Mouse (Mus musculus): Measurements from ENCODE around the gene Zbtb33.
"Not testable (repeated sequence)": the region's sequence is repeated elsewhere in the genome, so short reads cannot be mapped to it uniquely, and the experiment has no call there.

Gene Zbtb33

DNA sequence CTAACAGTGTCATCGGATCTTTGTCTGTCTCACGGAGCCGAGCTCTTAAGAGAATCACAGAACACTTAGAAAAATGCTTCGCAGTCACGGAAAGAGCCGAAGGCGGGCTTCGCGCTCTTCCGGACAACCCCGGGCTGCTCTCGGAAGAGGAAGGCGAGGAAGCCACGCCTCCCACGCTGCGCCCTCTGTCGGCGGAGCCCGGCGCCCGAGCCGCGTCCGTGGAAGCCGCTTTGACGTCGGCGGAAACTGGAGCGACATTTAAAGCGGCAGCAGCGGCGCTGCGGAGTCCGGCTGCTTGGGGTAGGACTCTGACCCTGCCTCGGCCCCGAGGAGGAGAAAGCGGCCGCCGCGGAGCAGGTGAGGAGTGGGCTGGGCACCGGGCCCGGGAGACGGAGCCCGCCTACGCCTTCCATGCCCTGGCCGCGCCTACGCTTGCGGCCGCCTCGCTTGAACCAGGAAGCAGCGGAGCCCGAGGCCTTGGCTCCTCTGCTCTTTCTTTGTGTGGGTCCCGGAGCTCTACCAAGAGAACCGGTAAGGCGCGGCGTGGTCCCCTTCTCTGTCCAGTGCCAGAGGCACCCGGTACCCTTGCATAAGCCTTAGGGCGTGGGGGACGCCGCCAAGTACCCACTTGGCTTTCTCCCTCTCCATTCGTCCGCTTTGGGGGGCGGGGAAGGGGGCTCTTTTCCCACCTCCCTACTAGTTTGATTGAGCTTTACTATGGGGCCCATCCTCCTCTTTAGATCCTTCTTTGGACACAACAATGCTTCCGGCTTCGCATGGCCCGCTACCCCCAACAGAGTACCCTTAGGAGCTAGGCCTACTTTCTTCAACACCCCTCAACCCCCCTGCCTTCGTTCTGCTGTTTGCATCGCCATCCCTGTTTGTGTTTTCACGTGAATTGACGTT lies at the start of gene Zbtb33:
Gene Zbtb33 (plus strand): TSS at position 242 of the 906 bp plus-strand sequence.
- DNase-seq, result peak; percentile 88

GRCm38 (mm10) chrX:38159097-38159496 lies 30.5 kb upstream of the Zbtb33 start:
- no peak for DNase-seq

DNA sequence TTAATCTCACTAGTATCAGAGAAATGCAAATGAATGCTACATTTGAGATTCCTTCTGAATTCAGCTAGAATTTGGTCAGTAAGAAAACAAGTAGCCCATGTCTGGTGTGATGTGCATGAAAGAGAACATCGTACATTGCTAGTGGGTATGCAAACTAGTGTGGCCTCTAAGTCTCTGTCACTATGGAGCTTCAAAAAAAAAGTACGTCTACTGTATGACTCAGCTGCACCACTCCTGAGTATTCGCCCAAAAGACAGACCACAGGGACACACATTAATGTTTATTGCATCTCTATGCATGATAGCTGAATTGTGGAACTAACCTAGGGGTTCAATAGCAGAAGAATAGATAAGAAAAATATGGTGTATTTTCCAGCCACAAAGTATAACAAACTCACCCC lies 24.3 kb upstream of the Zbtb33 start:
- no peak for DNase-seq

DNA sequence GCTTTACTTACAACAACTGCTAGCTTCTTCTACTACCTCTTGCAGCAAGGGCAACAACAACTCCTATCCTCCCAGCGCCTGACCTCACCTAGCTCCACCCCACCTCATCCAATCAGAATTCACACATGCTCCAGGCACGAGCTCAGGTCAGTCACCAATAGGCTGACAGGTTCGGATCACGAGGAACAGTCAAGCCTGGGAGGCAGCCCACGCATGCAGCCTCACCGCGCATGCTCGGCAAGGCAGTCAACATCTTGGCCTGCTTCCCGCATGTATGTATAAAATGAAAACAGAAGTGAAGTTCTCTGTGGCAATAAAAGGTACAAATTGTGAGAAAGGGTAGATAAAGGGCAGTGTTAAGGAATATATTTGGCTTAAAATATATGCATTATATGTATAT lies 23.5 kb upstream of the Zbtb33 start:
- no peak for DNase-seq

- no peak for DNase-seq
These were observed 23.0 kb upstream of the Zbtb33 start for GRCm38 (mm10) chrX:38166592-38166991.

DNA sequence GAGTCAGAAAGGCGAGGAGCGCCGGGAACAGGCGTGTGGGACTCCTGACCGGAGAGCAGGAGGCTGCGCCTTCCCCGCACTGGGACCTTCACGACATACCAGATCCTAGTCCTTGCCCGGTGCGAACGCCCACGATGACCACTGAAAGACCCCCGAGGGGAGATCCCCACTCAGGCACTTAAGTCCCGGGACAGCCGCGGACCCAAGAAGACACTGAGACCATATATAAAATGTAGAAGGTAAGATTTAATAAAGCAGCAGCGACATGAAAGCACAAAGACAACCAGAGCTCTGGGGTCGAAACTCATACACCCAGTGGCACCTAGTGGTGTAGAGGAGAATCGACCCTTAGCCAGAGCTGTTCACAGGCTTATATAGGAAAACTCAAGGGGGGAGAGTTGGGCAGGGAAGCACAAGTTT lies 9.7 kb upstream of the Zbtb33 start:
- not testable (repeated sequence) for DNase-seq

- no peak for DNase-seq
These were observed 8.7 kb upstream of the Zbtb33 start for GRCm38 (mm10) chrX:38180656-38181607.

DNA sequence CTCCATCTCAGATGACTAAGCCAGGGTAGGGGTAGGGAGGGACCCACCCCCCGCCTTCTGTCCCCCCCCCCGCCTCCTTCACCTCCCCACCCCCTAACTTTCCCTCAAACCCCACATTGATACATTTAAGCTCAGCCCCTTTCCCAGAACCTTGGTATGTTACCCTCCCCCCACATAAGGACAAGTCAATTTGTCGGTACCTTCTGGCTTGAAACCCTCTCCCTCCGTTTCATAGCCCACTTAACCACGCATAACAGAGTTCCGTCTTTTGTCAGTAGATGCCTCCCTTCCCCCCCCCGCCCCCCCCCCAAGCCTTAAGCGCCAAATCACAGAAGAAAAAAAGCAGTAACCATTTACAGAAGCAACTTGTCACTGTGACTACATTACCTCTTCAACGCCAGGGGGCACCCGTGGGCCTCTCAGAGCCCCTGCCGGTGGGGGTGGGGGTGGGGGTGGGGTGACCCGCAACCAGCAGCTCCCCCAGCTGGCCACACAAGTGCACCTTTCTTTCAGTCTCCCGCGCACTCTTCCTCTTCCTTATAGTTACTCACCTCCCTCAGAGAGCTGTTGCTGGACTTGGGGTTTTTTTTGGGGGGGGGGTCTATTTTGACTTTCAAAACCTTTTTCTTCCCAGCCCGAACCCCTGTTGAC lies 7.9 kb upstream of the Zbtb33 start:
- DNase-seq, result peak; percentile 72

- DNase-seq, result no peak
These were observed 4.1 kb upstream of the Zbtb33 start for GRCm38 (mm10) chrX:38185520-38185919.

DNA sequence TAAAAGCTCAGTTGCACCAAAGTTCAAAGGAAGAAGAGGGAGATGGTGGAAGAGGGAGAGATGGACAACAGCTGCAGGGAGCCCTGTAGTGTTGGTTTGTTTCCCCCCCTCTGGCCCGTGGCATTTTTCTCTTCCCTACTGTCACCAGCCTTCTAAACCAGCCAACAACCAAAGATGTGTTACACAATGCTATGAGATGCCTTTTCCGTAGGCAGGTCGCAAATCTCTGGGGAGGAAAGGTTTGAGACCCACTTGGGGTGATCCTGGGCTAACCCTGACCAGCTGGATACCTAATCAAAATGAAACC lies 818 bp downstream of the Zbtb33 start:
- no peak for DNase-seq

- DNase-seq, result no peak
These were observed 12.2 kb downstream of the Zbtb33 start for GRCm38 (mm10) chrX:38201816-38202215.

DNA sequence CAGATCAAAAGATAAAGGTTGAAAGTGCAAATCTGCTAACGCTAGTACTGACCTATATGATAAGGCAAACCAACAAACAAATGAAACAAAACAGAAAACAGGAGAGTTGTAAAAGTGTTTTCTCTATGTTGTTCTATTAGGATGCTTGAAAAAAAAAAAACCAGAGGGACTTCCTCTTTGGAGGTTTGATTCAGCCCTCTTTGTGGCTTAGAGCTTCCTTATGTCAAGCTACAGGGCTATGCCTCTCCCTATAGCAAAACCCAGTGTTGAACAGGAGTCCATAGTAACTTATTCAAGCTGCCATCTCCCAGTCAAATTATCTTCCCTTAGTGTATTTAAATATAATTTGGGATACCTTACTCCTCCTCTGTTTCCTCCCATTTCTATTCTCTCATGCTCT lies 17.8 kb downstream of the Zbtb33 start:
- DNase-seq, result no peak

DNA sequence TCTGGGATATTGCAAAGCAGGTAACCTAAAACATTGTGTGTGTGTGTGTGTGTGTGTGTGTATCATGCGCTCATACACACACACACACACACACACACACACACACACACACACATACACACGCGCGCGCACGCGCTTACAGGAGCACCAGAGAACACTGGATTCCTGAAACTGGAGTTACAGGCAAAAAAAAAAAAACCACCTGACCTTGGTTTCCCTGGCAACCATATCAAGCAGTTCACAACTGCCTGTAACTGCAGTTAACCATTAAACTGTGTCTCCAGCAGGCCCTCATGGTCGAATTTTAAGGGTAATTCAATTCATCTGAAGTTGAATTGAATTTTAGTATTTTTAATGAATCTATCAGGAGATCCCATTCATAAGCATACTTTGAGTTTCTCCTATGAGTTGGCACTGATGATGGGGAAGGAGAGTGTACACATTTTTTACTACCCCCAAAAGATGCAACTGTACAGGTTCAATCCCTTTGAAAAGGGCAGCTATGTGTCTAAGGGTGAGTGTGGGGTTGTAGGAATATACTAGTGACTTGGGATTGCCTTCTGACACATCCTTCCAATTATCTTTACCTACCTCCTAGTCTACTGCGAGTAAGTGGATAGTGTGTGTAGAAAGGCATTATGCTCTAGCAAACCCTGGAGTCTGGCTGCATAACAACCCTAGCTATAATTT lies 27.5 kb downstream of the Zbtb33 start:
- peak; percentile 8 for DNase-seq

GRCm38 (mm10) chrX:38217676-38217991 lies 28.0 kb downstream of the Zbtb33 start:
- DNase-seq, result no peak

DNA sequence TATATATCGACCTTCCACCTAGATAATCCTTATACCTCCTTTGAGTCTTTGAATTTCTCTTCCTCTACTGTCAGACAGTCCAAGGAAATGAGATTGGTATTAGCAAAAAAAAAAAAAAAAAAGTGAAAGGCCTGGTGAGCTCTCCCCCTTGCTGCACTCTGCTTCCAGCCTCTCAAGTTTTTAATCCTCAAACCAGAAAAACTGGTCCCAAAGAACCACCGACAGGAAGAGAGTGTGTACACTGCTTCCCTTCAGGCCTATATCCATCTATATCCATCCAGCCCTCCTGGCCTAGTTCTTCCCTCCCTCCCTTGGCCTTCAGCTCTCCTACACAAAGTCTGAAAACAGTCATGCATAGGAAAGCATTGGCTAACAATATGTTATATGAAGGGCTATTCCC lies 33.2 kb downstream of the Zbtb33 start:
- DNase-seq, result no peak

- no peak for DNase-seq
These were observed 40.3 kb downstream of the Zbtb33 start for GRCm38 (mm10) chrX:38229888-38230287.

GRCm38 (mm10) chrX:38237731-38238130 lies 48.1 kb downstream of the Zbtb33 start:
- DNase-seq, result peak; percentile 12
